Mouse (Mus musculus) olfactory bulb, adult 2 months (tissue): Measurements from ENCODE around the gene Arf5.

Source experiments
- CTCF ChIP-seq: fragments of 200-500 bp; IDR thresholded peaks from 2 replicates; pipeline ENCODE4 v1.5.1; 2012; ENCODE audit warnings: low read depth, mild to moderate bottlenecking, low read length, moderate library complexity; ENCODE audit not compliant: insufficient read depth
- POLR2A ChIP-seq: fragments of 200-500 bp; IDR thresholded peaks from 2 replicates; pipeline ENCODE4 v1.6.1; 2012; ENCODE audit warnings: mild to moderate bottlenecking, low read depth, low read length, moderate library complexity; ENCODE audit not compliant: insufficient read depth

DNA sequence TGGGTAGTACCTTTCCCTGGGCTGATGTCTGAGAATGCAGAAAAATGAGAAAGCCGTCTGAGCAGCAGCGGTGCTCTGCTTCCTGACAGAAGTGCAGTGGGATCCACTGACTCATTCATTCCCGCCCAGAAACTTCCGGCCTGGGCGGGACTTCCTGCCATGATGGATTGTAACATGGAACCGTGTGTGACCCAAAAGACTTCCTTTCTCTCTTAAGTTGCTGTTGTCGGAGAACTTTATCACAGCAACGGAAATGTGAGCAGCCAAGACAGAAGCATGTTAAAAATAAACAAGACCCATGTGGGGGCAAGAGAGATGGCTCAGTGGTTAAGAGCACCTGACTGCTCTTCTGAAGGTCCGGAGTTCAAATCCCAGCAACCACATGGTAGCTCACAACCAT lies 13.3 kb upstream of the Arf5 start:
- TF ChIP-seq CTCF = no peak
- no peak for TF ChIP-seq POLR2A
